Mouse (Mus musculus): Measurements from ENCODE around the gene Tgfbr3l.
A peak's percentile ranks its signal among the peaks of the same experiment; 100 is the strongest.

Tgfbr3l gene

GRCm38 (mm10) chr8:4265160-4265914 is 17.3 kb downstream of the Tgfbr3l start:
- no peak for DNase-seq (ENCODE audit: low read depth, low spot score)

GRCm38 (mm10) chr8:4267627-4268026 is 19.6 kb downstream of the Tgfbr3l start:
- no peak for DNase-seq (ENCODE audit: low read depth, low spot score)

- no peak for DNase-seq (ENCODE audit: low read depth, low spot score)
Observed at GRCm38 (mm10) chr8:4269609-4270008, 21.6 kb downstream of the Tgfbr3l start.

GRCm38 (mm10) chr8:4275275-4276110 is 27.5 kb downstream of the Tgfbr3l start, which contains the start of gene Timm44:
Gene Timm44, minus strand, starts transcription at chr8:4275913.
- peak; percentile 92 for DNase-seq (ENCODE audit: low read depth, low spot score)

- no peak for DNase-seq (ENCODE audit: low read depth, low spot score)
Observed at GRCm38 (mm10) chr8:4276111-4276465, 28.1 kb downstream of the Tgfbr3l start.

GRCm38 (mm10) chr8:4292738-4293137 is 44.7 kb downstream of the Tgfbr3l start:
- no peak for DNase-seq (ENCODE audit: low read depth, low spot score)

- no peak for DNase-seq (ENCODE audit: low read depth, low spot score)
Observed at GRCm38 (mm10) chr8:4297822-4298221, 49.8 kb downstream of the Tgfbr3l start.
